Mouse (Mus musculus): ENCODE results near the gene M6pr. TPM values are rescaled to one million over a fixed set of nuclear protein-coding genes. Genes with fewer than 3 reads are reported as not detected.
A peak's percentile ranks its signal among the peaks of the same experiment; 100 is the strongest.

Gene M6pr
- total RNA-seq, 1 experiment = 297 TPM

DNA sequence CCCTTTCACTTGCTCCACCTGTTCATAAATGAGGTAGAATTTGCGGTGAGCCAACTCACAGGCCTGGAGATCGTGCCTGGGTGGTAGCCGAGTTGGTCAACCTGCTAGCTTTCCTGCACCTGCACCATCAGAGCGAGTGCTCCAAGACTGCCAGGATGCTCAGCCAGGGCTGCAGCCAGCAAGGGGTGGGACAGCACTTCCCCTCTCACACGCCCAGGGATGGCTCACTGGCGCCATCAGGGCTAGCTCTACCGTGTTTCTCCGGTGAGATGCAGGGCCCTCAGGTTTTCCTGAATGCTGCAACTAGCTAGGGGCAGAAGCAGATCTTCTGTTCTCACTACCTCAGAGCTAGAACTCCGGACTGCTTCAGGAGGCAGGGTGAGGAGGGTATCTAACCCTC lies 47.4 kb downstream of the M6pr start:
- DNase-seq (ENCODE audit: low read depth, low spot score) = no peak
- Histone ChIP-seq H3K4me1 (ENCODE audit: control insufficient read depth in 2 of 2, insufficient read depth in 2 of 2, low read length in 2 of 2, poor library complexity in 1 of 2) (peaks cover 0 to 8% of the 10 kb centered on the region in 2 experiments; a peak in 2 of 4 replicates), H3K27ac (ENCODE audit: insufficient read depth, low read depth, low read length, poor library complexity, severe bottlenecking) (peak overlapping the region; percentile 64), H3K9me3 (ENCODE audit: control insufficient read depth, insufficient read depth, low read depth, low read length) (no peaks in the 10 kb centered on the region), H3K4me3 (ENCODE audit: insufficient read depth in 1 of 2, low read depth in 1 of 2, low read length in 2 of 2, poor library complexity in 1 of 2, severe bottlenecking in 1 of 2) (peak overlapping the region; percentile 28 to 29), H3K9ac (ENCODE audit: insufficient read depth, low read depth, low read length, poor library complexity, severe bottlenecking) (peak overlapping the region; percentile 63), H3K36me3 (ENCODE audit: control insufficient read depth, insufficient read depth, low read length, poor library complexity, severe bottlenecking) (no peaks in the 10 kb centered on the region)
- in situ Hi-C loops (cut with MboI; ENCODE audit: low sequenced_read_pairs in 2 of 2, unreplicated experiment in 2 of 2) = no loop called here
- TF ChIP-seq CHD2 (IDR thresholded peaks at IDR 0.05; ENCODE audit: low read depth, low read length) (no peak), HCFC1 (IDR thresholded peaks at IDR 0.05; ENCODE audit: borderline replicate concordance, insufficient read depth, low read length) (no peak), ZNF384 (IDR thresholded peaks at IDR 0.05; ENCODE audit: low read depth, low read length) (no peak), ZC3H11A (IDR thresholded peaks at IDR 0.05; ENCODE audit: borderline replicate concordance, low read depth, low read length) (no peak), MAFK (IDR thresholded peaks at IDR 0.05; ENCODE audit: insufficient read depth, low read depth, low read length) (no peak)

- TF ChIP-seq CHD2 (IDR thresholded peaks at IDR 0.05; ENCODE audit: low read depth, low read length) (no peak), ZC3H11A (IDR thresholded peaks at IDR 0.05; ENCODE audit: borderline replicate concordance, low read depth, low read length) (no peak), MAFK (IDR thresholded peaks at IDR 0.05; ENCODE audit: insufficient read depth, low read depth, low read length) (no peak), ZNF384 (IDR thresholded peaks at IDR 0.05; ENCODE audit: low read depth, low read length) (no peak), HCFC1 (IDR thresholded peaks at IDR 0.05; ENCODE audit: borderline replicate concordance, insufficient read depth, low read length) (no peak)
- in situ Hi-C loops (cut with MboI; ENCODE audit: low sequenced_read_pairs in 2 of 2, unreplicated experiment in 2 of 2) = no loop called here
Observed at GRCm38 (mm10) chr6:122357089-122357488, 48.6 kb downstream of the M6pr start.

DNA sequence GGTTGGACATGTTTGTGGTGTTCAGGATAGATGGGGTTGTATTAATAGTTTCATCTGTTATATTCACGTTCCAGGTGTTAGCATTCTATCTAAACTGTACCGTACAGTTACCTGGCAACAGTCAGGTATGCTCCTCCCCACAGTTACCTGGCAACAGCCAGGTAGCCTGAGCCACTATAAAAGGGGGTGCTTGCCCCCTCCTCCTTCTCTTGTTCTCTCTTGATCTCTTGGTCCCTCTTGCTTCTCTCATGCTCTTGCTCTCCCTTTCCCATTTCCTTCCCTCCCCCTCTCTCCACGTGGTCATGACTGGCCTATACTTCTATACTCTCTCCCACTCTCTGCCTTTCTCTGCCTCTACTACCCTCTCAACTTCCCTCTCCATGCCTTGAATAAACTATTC lies 57.2 kb downstream of the M6pr start:
- in situ Hi-C loops (cut with MboI; ENCODE audit: low sequenced_read_pairs in 2 of 2, unreplicated experiment in 2 of 2) = no loop called here
- TF ChIP-seq ZC3H11A (IDR thresholded peaks at IDR 0.05; ENCODE audit: borderline replicate concordance, low read depth, low read length) (no peak), ZNF384 (IDR thresholded peaks at IDR 0.05; ENCODE audit: low read depth, low read length) (no peak), HCFC1 (IDR thresholded peaks at IDR 0.05; ENCODE audit: borderline replicate concordance, insufficient read depth, low read length) (no peak), MAFK (IDR thresholded peaks at IDR 0.05; ENCODE audit: insufficient read depth, low read depth, low read length) (no peak), CHD2 (IDR thresholded peaks at IDR 0.05; ENCODE audit: low read depth, low read length) (no peak)
- no peak for DNase-seq (ENCODE audit: low read depth, low spot score)
- Histone ChIP-seq H3K27ac (ENCODE audit: insufficient read depth, low read depth, low read length, poor library complexity, severe bottlenecking) (peak overlapping the region; percentile 93), H3K9me3 (ENCODE audit: control insufficient read depth, insufficient read depth, low read depth, low read length) (no peaks in the 10 kb centered on the region), H3K36me3 (ENCODE audit: control insufficient read depth, insufficient read depth, low read length, poor library complexity, severe bottlenecking) (no peaks in the 10 kb centered on the region; the same call in 1 of the 2 replicates), H3K4me1 (ENCODE audit: control insufficient read depth in 2 of 2, insufficient read depth in 2 of 2, low read length in 2 of 2, poor library complexity in 1 of 2) (peaks cover 9 to 20% of the 10 kb centered on the region in 2 experiments; a peak in 3 of 4 replicates), H3K4me3 (ENCODE audit: insufficient read depth in 1 of 2, low read depth in 1 of 2, low read length in 2 of 2, poor library complexity in 1 of 2, severe bottlenecking in 1 of 2) (peak overlapping the region; percentile 19 to 35; a peak in 3 of 4 replicates), H3K9ac (ENCODE audit: insufficient read depth, low read depth, low read length, poor library complexity, severe bottlenecking) (no peak overlapping the region)

More at GRCm38 (mm10) chr6:122357089-122357488, 48.6 kb downstream of the M6pr start:
- Histone ChIP-seq H3K9me3 (ENCODE audit: control insufficient read depth, insufficient read depth, low read depth, low read length) (no peaks in the 10 kb centered on the region), H3K36me3 (ENCODE audit: control insufficient read depth, insufficient read depth, low read length, poor library complexity, severe bottlenecking) (no peaks in the 10 kb centered on the region; the same call in 1 of the 2 replicates), H3K9ac (ENCODE audit: insufficient read depth, low read depth, low read length, poor library complexity, severe bottlenecking) (no peak overlapping the region), H3K27ac (ENCODE audit: insufficient read depth, low read depth, low read length, poor library complexity, severe bottlenecking) (no peak overlapping the region), H3K4me3 (ENCODE audit: insufficient read depth in 1 of 2, low read depth in 1 of 2, low read length in 2 of 2, poor library complexity in 1 of 2, severe bottlenecking in 1 of 2) (no peak overlapping the region), H3K4me1 (ENCODE audit: control insufficient read depth in 2 of 2, insufficient read depth in 2 of 2, low read length in 2 of 2, poor library complexity in 1 of 2) (peaks cover 0 to 2% of the 10 kb centered on the region in 2 experiments; a peak in 2 of 4 replicates)
- no peak for DNase-seq (ENCODE audit: low read depth, low spot score)

DNA sequence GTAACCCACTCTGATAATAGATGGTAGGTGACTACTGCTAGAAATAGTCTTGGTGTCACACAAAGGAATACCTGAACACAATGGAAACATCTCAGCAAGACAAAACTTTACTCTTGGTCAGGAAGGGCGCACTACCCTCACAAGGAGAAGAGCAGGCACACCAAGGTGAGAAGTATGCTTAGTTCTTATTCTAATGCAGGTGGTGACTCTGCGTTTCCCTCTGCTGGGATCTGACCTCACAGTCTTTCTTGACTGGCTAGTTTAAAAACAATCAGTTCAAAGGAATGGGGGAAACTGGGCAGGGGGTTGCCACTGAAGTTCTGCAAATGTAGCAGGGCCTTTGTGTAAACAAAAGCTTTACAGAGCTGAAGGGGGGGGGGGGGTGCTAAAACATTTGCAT lies 57.8 kb downstream of the M6pr start:
- Histone ChIP-seq H3K4me1 (ENCODE audit: control insufficient read depth in 2 of 2, insufficient read depth in 2 of 2, low read length in 2 of 2, poor library complexity in 1 of 2) (peaks cover 9 to 22% of the 10 kb centered on the region in 2 experiments; a peak in 3 of 4 replicates), H3K36me3 (ENCODE audit: control insufficient read depth, insufficient read depth, low read length, poor library complexity, severe bottlenecking) (no peaks in the 10 kb centered on the region; the same call in 1 of the 2 replicates), H3K4me3 (ENCODE audit: insufficient read depth in 1 of 2, low read depth in 1 of 2, low read length in 2 of 2, poor library complexity in 1 of 2, severe bottlenecking in 1 of 2) (peak overlapping the region; percentile 19 to 35; a peak in 3 of 4 replicates), H3K27ac (ENCODE audit: insufficient read depth, low read depth, low read length, poor library complexity, severe bottlenecking) (peak overlapping the region; percentile 93), H3K9ac (ENCODE audit: insufficient read depth, low read depth, low read length, poor library complexity, severe bottlenecking) (no peak overlapping the region; the same call in 1 of the 2 replicates), H3K9me3 (ENCODE audit: control insufficient read depth, insufficient read depth, low read depth, low read length) (no peaks in the 10 kb centered on the region)
- in situ Hi-C loops (cut with MboI; ENCODE audit: low sequenced_read_pairs in 2 of 2, unreplicated experiment in 2 of 2) = no loop called here
- TF ChIP-seq MAFK (IDR thresholded peaks at IDR 0.05; ENCODE audit: insufficient read depth, low read depth, low read length) = peak; percentile 81
- no peak for TF ChIP-seq ZNF384 (IDR thresholded peaks at IDR 0.05; ENCODE audit: low read depth, low read length)
- no peak for TF ChIP-seq HCFC1 (IDR thresholded peaks at IDR 0.05; ENCODE audit: borderline replicate concordance, insufficient read depth, low read length)
- TF ChIP-seq CHD2 (IDR thresholded peaks at IDR 0.05; ENCODE audit: low read depth, low read length) = no peak
- no peak for TF ChIP-seq ZC3H11A (IDR thresholded peaks at IDR 0.05; ENCODE audit: borderline replicate concordance, low read depth, low read length)
- DNase-seq (ENCODE audit: low read depth, low spot score) = peak; percentile 62

All from ES-E14 (cell line).